Mouse (Mus musculus) cortical plate, adult 2 months (tissue): ENCODE data around the gene Mei1.

Experiments used
- CTCF ChIP-seq: fragments of 200-500 bp; IDR thresholded peaks from 2 replicates; pipeline ENCODE4 v1.5.1; 2011; ENCODE audit warnings: mild to moderate bottlenecking, control low read depth, low read length; ENCODE audit not compliant: insufficient read depth; ENCODE audit errors: extremely low read depth
- POLR2A ChIP-seq: fragments of 200-500 bp; IDR thresholded peaks from 2 replicates; pipeline ENCODE4 v1.6.1; 2011; ENCODE audit warnings: mild to moderate bottlenecking, low read length, control low read depth; ENCODE audit not compliant: insufficient read depth; ENCODE audit errors: extremely low read depth

- TF ChIP-seq CTCF (no peak), POLR2A (no peak)
These were observed 36.0 kb upstream of the Mei1 start, which contains the start of gene Desi1 for GRCm38 (mm10) chr15:82033762-82034161.
